Mouse (Mus musculus): ENCODE results near the gene 1700010B08Rik. TPM values are rescaled to one million over a fixed set of nuclear protein-coding genes. Genes with fewer than 3 reads are reported as not detected.

Gene 1700010B08Rik
- polyA plus RNA-seq, 1 experiment from 2014 or later, result not detected

DNA sequence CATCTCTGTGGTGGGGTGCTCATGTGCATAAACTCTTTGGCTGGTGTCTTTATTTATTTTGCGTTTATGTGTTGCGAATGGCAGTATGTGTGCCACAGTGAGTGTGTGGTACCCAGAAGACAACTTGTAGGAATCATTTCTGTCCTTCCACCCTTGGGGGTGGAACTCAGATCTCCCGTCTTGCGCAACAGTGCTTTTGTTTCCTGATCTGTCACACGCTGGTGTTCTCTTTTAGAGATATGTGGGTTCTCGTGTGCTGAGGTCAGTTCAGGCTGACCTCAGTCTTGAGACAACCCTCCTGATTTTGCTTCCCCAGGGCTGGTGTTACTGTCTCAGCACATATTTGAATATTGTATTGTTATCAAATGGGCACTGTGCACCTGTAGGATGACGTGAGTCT lies 19.9 kb downstream of the 1700010B08Rik start:
- Histone ChIP-seq H3K9ac (replicated peaks) (no peak overlapping the region), H3K4me3 (ENCODE audit: low read depth, low read length) (no peak overlapping the region), H3K9me3 (ENCODE audit: low read length) (no peaks in the 10 kb centered on the region), H3K27ac (ENCODE audit: low read depth) (no peak overlapping the region), H3K4me2 (ENCODE audit: low read depth, low read length) (peak overlapping the region; percentile 11; the same call in 1 of the 2 replicates), H3K36me3 (replicated peaks; ENCODE audit: insufficient read depth, low read length) (no peaks in the 10 kb centered on the region), H3K4me1 (ENCODE audit: insufficient read depth) (peaks cover 26% of the 10 kb centered on the region), H3K27me3 (ENCODE audit: insufficient read depth, low read length) (no peaks in the 10 kb centered on the region)
- DNase-seq, result no peak
- no peak for ATAC-seq
- WGBS (ENCODE audit: insufficient replicate concordance), result 62% methylated on average over 7 of the region's 7 CpGs
- TF ChIP-seq EP300 (IDR thresholded peaks at IDR 0.05; ENCODE audit: low read depth) (no peak), CTCF (IDR thresholded peaks at IDR 0.05; ENCODE audit: low read depth) (no peak)

- no peaks in the 10 kb centered on the region for H3K9me3 ChIP-seq (ENCODE audit: low read length)
- no peak overlapping the region for H3K27ac ChIP-seq (ENCODE audit: low read depth)
- H3K27me3 ChIP-seq (ENCODE audit: insufficient read depth, low read length), result no peaks in the 10 kb centered on the region
- WGBS (ENCODE audit: insufficient replicate concordance), result 64% methylated on average over 13 of the region's 13 CpGs
- peaks cover 33% of the 10 kb centered on the region for H3K4me1 ChIP-seq (ENCODE audit: insufficient read depth)
- H3K36me3 ChIP-seq (replicated peaks; ENCODE audit: insufficient read depth, low read length), result no peaks in the 10 kb centered on the region
- H3K4me2 ChIP-seq (ENCODE audit: low read depth, low read length), result no peak overlapping the region
- DNase-seq (no peak), ATAC-seq (no peak)
- TF ChIP-seq CTCF (IDR thresholded peaks at IDR 0.05; ENCODE audit: low read depth) (no peak), EP300 (IDR thresholded peaks at IDR 0.05; ENCODE audit: low read depth) (no peak)
- no peak overlapping the region for H3K4me3 ChIP-seq (ENCODE audit: low read depth, low read length)
- no peak overlapping the region for H3K9ac ChIP-seq (replicated peaks)
Measured at GRCm38 (mm10) chr2:173742090-173742489, 22.9 kb downstream of the 1700010B08Rik start.

DNA sequence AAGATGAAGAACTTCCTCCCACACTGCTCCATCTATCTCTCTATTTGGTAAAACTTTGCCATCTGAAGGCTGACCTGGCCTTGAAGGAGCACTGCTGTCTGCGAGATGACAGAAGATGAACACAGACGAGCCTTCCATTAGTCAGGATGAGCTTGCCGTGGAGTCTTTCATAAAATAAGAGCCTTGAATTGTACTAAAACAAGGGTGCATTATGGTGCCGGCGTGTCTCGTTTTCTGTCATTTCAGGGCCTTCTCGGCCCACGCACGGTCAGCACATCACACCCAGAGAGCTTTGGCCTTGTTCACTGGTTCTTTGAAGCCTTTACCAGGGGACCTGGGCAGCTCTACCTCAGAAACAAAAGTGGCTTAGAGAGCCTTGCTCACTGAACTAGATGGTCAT lies 23.5 kb downstream of the 1700010B08Rik start:
- no peak for DNase-seq
- no peaks in the 10 kb centered on the region for H3K9me3 ChIP-seq (ENCODE audit: low read length)
- H3K4me1 ChIP-seq (ENCODE audit: insufficient read depth), result peaks cover 32% of the 10 kb centered on the region
- H3K4me2 ChIP-seq (ENCODE audit: low read depth, low read length), result no peak overlapping the region
- TF ChIP-seq CTCF (IDR thresholded peaks at IDR 0.05; ENCODE audit: low read depth) (no peak), EP300 (IDR thresholded peaks at IDR 0.05; ENCODE audit: low read depth) (no peak)
- no peak overlapping the region for H3K27ac ChIP-seq (ENCODE audit: low read depth)
- WGBS (ENCODE audit: insufficient replicate concordance), result 87% methylated on average over 9 of the region's 9 CpGs
- 0 out of 2 replicates have a peak overlapping the region, but pooled peaks have one; percentile 23 for H3K9ac ChIP-seq (replicated peaks)
- H3K36me3 ChIP-seq (replicated peaks; ENCODE audit: insufficient read depth, low read length), result no peaks in the 10 kb centered on the region
- no peak overlapping the region for H3K4me3 ChIP-seq (ENCODE audit: low read depth, low read length)
- ATAC-seq, result no peak
- H3K27me3 ChIP-seq (ENCODE audit: insufficient read depth, low read length), result no peaks in the 10 kb centered on the region

- Histone ChIP-seq H3K36me3 (replicated peaks; ENCODE audit: insufficient read depth, low read length) (no peaks in the 10 kb centered on the region), H3K4me2 (ENCODE audit: low read depth, low read length) (no peak overlapping the region), H3K27ac (ENCODE audit: low read depth) (no peak overlapping the region), H3K4me1 (ENCODE audit: insufficient read depth) (peaks cover 23% of the 10 kb centered on the region), H3K27me3 (ENCODE audit: insufficient read depth, low read length) (no peaks in the 10 kb centered on the region), H3K4me3 (ENCODE audit: low read depth, low read length) (no peak overlapping the region), H3K9me3 (ENCODE audit: low read length) (no peaks in the 10 kb centered on the region), H3K9ac (replicated peaks) (no peak overlapping the region)
- ATAC-seq (peak; percentile 47), DNase-seq (no peak)
- TF ChIP-seq EP300 (IDR thresholded peaks at IDR 0.05; ENCODE audit: low read depth) (no peak), CTCF (IDR thresholded peaks at IDR 0.05; ENCODE audit: low read depth) (no peak)
- whole genome bisulfite sequencing (ENCODE audit: insufficient replicate concordance), result 72% methylated on average over 7 of the region's 7 CpGs
Measured at GRCm38 (mm10) chr2:173744070-173744815, 25.0 kb downstream of the 1700010B08Rik start.

DNA sequence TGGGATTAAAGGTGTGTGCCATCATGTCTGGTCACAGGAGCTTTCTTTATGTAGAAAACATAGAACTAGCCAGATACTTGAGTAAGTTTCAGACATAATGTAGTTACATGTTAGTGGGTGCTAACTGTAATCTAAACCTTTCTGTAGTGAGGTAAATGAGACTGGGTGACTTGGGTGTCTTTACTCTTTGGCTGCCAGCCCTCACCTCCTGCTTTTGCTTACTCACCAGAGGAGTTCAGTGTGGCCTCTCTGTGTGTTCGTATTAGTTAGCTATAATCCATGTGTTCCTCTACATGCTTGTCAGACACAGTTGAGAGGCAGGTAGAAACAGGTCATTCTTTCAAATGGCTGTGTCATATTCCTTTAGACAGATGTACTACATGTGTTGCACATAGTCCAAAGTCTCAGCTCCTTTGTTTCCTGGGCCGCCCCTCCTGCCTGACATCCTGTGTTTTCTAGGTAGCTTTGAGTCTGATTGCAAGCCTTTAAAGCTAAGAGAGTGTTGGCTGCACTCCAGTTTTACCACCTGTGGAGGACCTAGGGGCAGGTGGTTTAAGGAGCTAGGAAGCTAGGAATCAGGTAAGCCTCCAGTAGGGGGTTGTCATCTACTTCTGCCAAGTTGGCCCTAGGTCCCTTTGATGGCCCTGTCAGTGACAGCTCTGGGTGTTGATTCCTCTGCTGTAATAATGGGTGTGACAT lies 29.9 kb downstream of the 1700010B08Rik start:
- TF ChIP-seq CTCF (IDR thresholded peaks at IDR 0.05; ENCODE audit: low read depth) (no peak), EP300 (IDR thresholded peaks at IDR 0.05; ENCODE audit: low read depth) (no peak)
- no peak for DNase-seq
- H3K9ac ChIP-seq (replicated peaks), result no peak overlapping the region
- ATAC-seq, result peak; percentile 71
- H3K27ac ChIP-seq (ENCODE audit: low read depth), result 0 out of 2 replicates have a peak overlapping the region, but pooled peaks have one; percentile 13
- H3K27me3 ChIP-seq (ENCODE audit: insufficient read depth, low read length), result no peaks in the 10 kb centered on the region
- WGBS (ENCODE audit: insufficient replicate concordance), result 68% methylated on average over 2 of the region's 2 CpGs
- no peaks in the 10 kb centered on the region for H3K9me3 ChIP-seq (ENCODE audit: low read length)
- no peak overlapping the region for H3K4me3 ChIP-seq (ENCODE audit: low read depth, low read length)
- peaks cover 11% of the 10 kb centered on the region for H3K4me1 ChIP-seq (ENCODE audit: insufficient read depth)
- H3K4me2 ChIP-seq (ENCODE audit: low read depth, low read length), result no peak overlapping the region
- no peaks in the 10 kb centered on the region for H3K36me3 ChIP-seq (replicated peaks; ENCODE audit: insufficient read depth, low read length)

DNA sequence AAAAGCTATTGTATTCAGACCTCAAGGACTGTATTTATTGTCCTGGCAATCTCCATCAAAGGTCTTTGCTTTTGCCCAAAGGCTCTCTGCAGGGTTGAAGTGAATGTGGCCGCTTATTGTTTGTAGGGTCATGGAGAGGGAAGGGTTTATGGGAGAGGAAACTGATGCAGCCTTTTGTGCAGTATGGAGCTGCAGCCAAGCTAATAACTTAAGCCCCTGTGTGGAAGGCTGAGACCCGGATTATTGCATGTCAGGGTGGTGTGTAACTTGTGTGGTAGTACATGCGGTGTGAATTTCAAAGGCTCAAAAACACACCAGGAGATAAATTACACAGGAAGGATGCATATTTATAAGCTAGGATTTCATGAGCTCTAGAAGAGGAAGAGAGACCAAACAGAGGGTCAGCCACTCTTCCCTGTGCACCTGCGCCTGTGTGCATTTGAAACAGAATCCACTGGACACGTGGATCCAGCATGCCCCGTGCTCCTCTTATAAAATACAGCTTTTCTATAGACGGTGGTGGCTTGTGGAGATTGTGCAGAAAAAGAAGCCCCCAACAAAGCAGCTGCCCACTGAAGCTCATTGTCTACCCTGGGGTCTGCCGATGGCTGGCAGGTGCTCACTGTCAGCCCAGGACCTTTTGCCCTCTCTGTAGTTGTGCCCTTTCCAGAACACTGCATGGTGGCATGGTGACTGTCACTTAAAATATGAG lies 36.4 kb downstream of the 1700010B08Rik start:
- TF ChIP-seq EP300 (IDR thresholded peaks at IDR 0.05; ENCODE audit: low read depth) (no peak), CTCF (IDR thresholded peaks at IDR 0.05; ENCODE audit: low read depth) (no peak)
- DNase-seq, result no peak
- Histone ChIP-seq H3K4me1 (ENCODE audit: insufficient read depth) (no peaks in the 10 kb centered on the region; the same call in 1 of the 2 replicates), H3K27me3 (ENCODE audit: insufficient read depth, low read length) (no peaks in the 10 kb centered on the region), H3K27ac (ENCODE audit: low read depth) (no peak overlapping the region), H3K4me2 (ENCODE audit: low read depth, low read length) (no peak overlapping the region), H3K9ac (replicated peaks) (no peak overlapping the region), H3K9me3 (ENCODE audit: low read length) (no peaks in the 10 kb centered on the region), H3K36me3 (replicated peaks; ENCODE audit: insufficient read depth, low read length) (no peaks in the 10 kb centered on the region), H3K4me3 (ENCODE audit: low read depth, low read length) (no peak overlapping the region)
- WGBS (ENCODE audit: insufficient replicate concordance), result 73% methylated on average over 8 of the region's 8 CpGs
- ATAC-seq, result no peak
